Mouse (Mus musculus) left cerebral cortex, postnatal 36 days (tissue): ENCODE measurements around the gene Oas2. TPM values are rescaled to one million over a fixed set of nuclear protein-coding genes. Genes with fewer than 3 reads are reported as not detected.

Source experiments
- DNase-seq, 2 experiments: peaks; one replicate each; pipeline ENCODE4 v3.0.0; 2021 to 2022; ENCODE audit warnings: low spot score in 2 of 2, mixed read lengths in 1 of 2
- intact Hi-C: fragments of 180-260 bp; cut with DNase I; formaldehyde crosslinking; loops from one replicate; pipeline ENCODE4 v1.15.1; 2025
- total RNA-seq, 2 experiments: library from RNA; stranded (reverse); gene quantifications; 2 replicates each; pipeline ENCODE4 v1.2.3; 2021

Oas2 gene
- total RNA-seq, 2 experiments from 2014 or later: 0.23 TPM; not detected in 1

DNA sequence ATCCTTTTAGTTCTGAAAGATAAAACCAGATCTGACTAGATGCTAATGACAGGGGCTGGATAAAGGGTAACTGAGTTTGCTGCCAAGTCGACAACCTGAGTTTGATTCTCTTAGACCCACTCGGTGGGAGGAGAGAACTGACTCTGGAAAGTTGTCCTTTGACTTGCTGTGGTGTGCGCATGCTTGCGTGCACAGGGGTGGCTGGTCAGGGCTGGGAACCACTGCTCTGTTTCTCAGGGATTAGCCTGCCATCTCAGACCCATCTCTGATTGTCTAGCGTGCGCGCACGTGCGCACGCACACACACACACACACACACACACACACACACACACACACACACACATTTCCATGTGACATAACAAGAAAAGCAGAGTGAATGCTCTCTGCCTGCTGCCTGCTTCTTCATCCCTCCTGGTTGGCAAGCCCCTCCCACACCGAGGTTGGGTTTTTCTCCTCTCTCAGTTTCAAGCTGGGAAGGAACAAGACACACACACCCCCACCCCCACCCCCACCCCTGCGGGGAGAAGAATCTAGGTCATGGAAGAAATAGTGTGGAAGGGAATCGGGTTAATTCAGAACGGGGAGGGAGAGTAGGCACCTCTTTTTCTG is 15.2 kb downstream of the Oas2 start:
- no peak for DNase-seq
- intact Hi-C loops: no loop called here

- intact Hi-C loops: no loop called here
- DNase-seq: no peak
Observed at GRCm38 (mm10) chr5:120733696-120734095, 16.0 kb downstream of the Oas2 start.

DNA sequence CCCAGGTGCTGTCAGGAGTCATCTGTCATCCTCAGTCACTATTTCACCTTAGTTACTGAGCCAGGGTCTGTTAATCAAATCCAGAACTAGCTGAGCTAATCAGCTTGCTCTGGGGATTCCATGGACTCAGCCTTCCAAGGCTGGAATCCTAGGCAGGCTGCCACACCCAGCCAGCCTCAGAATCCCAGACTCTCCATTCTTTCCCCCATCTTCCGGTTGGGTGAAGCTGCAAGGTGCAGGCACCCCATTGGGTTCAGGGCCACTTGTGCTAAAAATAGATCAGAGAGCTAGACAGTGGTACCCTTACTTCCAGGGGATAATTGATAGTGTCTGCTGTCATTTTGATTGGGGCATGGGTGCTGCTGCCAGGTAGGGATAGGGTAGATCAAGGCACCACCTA is 16.9 kb downstream of the Oas2 start:
- intact Hi-C loops: no loop called here
- no peak for DNase-seq

GRCm38 (mm10) chr5:120729319-120729718 is 20.3 kb downstream of the Oas2 start:
- intact Hi-C loops: no loop called here
- DNase-seq: no peak

- no peak for DNase-seq
- intact Hi-C loops: no loop called here
Observed at GRCm38 (mm10) chr5:120725811-120726455, 23.7 kb downstream of the Oas2 start.

- DNase-seq: no peak
- intact Hi-C loops: no loop called here
Observed at GRCm38 (mm10) chr5:120721005-120721404, 28.6 kb downstream of the Oas2 start.

DNA sequence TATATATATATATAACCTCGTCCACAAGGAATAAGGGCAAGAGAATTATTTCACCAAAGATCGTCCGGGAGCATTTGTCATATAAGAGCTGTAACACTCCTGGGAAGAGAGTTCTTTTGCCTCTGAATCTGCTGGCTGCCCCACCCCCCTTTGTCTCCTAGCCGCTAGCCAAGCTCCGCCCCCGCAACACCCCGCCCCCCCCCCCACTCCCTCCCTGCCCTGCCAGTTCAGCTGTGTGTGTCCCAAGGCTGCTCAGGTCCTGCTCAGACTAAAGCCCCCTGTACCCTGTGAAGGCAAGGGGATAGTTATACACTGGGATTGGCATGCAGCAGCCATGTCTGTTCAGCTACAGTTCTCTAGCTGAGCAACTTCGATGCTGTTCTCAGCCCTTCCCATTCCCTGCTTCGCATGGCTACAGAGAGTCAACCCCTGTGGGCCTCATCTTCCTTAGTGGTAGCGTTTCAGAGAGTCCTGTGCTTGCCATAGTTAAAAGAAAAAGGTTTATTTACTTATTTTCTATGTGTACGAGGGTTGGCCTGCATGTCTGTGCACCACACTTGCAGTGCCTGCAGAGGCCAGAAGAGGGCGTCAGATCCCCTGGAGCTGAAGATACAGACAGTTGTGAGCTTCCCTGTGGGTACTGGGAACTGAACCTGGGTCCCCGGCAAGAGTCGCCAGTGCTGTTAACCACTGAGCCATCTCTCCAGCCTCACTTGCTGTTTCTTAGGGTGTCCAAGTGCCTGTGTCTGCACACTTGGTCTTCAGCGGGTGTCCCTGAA is 30.9 kb downstream of the Oas2 start:
- intact Hi-C loops: no loop called here
- DNase-seq: no peak

DNA sequence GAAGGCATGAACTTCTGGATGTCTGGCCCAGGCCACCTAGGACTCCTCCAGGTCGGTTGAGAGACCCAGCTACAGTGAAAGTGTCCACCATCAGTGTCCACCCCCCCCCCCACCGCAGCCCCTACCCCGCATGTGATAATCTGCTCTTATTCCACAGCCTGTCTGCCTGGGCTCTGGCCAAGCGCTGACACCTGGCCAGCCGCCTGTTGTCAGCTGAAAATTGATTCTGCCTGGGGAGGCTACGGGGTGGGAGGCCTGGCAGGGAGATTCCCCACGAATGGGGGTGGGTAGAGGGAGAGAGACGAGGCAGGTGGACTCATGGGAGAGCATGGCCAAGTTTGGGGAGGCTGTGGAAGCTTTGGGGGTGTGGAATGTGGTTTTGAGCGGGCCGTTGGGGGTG is 32.5 kb downstream of the Oas2 start:
- intact Hi-C loops: no loop called here
- no peak for DNase-seq

- intact Hi-C loops: loop anchor here (1.0 kb wide), 1 partner anchor 33 kb away; no protein-coding TSS in a partner anchor
- peak; percentile 76 to 82 for DNase-seq
Observed at GRCm38 (mm10) chr5:120714314-120714713, 35.3 kb downstream of the Oas2 start.

- DNase-seq: no peak
- intact Hi-C loops: no loop called here
Observed at GRCm38 (mm10) chr5:120712721-120713120, 36.9 kb downstream of the Oas2 start.

DNA sequence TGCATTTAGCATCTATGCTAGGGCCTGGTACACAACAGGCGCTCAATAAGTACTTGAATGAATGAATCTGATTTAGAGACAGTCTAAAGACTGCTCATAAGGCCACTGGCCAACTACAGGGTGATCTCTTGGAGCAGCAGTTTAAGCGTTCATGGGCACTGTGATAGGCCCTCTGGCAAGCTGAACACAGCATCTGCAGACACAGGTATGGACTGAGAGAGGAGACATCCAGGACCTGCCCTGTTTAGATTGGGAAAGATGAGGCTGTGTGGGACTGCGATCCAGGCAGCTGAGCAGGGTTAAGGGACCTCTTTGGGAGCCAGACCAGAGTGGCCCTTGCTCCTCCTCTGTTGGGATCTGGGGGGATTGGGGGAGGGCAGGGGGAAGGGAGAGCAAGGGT is 37.8 kb downstream of the Oas2 start, which contains the start of gene Dtx1:
Gene Dtx1, minus strand, starts transcription at position 101 of the 400 bp plus-strand sequence.
- DNase-seq: no peak
- intact Hi-C loops: loop anchor here (2.0 kb wide), 2 partner anchors 17 to 31 kb away; no protein-coding TSS in a partner anchor

DNA sequence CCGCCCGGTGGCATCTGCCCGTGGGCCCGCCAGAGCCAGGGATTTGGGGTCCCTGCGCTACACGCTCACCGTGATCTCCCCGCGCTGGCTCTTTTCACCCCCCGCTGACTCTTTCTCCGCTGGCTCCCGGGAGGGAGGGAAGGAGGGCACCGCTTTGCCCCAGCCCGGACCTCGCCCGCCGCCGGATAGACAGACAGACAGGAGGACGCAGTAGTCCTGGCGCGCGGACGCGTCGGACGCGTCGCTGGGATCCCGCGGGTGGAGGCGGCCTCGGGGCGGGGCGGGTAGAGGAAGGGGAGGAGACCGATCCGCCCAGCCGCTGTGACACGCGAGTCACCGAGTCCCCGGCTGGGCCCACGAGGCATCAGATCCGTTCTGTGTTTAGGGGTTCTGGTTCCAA is 38.2 kb downstream of the Oas2 start:
- intact Hi-C loops: loop anchor here (2.0 kb wide), 2 partner anchors 17 to 31 kb away; no protein-coding TSS in a partner anchor
- peak; percentile 85 to 86 for DNase-seq

GRCm38 (mm10) chr5:120710826-120711248 is 38.8 kb downstream of the Oas2 start:
- peak; percentile 46 to 53 for DNase-seq
- intact Hi-C loops: loop anchor here (2.0 kb wide), 2 partner anchors 16 to 30 kb away; no protein-coding TSS in a partner anchor

- DNase-seq: peak; percentile 49 to 52
- intact Hi-C loops: loop anchor here (2.0 kb wide), 2 partner anchors 15 to 29 kb away; no protein-coding TSS in a partner anchor
Observed at GRCm38 (mm10) chr5:120710161-120710825, 39.4 kb downstream of the Oas2 start.

GRCm38 (mm10) chr5:120706976-120707375 is 42.7 kb downstream of the Oas2 start:
- intact Hi-C loops: no loop called here
- DNase-seq: no peak

- intact Hi-C loops: no loop called here
Observed at GRCm38 (mm10) chr5:120706541-120706940, 43.1 kb downstream of the Oas2 start.

GRCm38 (mm10) chr5:120704421-120704820 is 45.2 kb downstream of the Oas2 start:
- intact Hi-C loops: no loop called here
- DNase-seq: no peak

More at GRCm38 (mm10) chr5:120706541-120706940, 43.1 kb downstream of the Oas2 start:
- DNase-seq: no peak

DNA sequence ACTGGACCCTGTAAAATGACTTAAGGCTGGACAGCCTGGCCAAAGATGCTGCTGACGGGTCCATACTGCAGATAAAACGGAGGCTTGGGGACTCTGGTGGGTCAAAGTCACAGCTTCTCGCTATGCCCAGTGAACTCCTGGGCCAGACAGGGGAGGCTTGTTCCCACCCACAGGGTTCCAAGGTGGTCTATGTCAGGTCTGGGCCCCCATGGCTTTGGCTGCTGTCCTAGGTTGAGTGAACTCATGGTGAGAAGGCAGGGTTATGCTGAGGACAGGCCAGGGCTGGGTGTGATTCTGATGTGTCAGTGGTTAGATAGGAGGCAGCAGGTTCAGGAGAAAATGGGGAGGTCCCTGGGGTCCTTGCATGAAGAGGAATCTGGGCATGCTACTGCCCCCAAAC is 46.0 kb downstream of the Oas2 start:
- intact Hi-C loops: no loop called here
- DNase-seq: no peak

GRCm38 (mm10) chr5:120702969-120703368 is 46.7 kb downstream of the Oas2 start:
- intact Hi-C loops: no loop called here
- no peak for DNase-seq

DNA sequence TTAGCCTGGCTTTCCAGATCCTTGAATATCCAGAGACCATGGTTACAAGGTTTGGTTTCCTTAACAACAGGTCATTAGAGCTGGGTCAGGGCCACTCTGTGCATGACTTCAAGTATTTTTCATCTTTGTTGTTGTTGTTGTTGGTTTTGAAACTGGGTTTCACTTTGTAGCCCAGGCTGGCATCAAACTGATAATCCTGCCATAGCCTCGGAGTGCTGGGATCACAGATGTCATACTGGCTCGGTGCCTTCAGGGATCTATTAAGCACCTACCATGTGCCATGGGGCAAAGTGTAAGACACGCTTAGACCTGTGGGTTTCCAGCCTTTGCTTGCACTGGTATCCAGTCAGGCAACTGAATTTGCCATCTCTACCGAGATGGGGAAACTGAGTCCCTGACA is 47.2 kb downstream of the Oas2 start:
- no peak for DNase-seq

More for the DNA sequence above, 47.2 kb downstream of the Oas2 start:
- intact Hi-C loops: no loop called here
